Mouse (Mus musculus) spleen, postnatal 4 days (tissue): ENCODE measurements around the gene Itpkb.

ENCODE experiments used
- DNase-seq, 2 experiments: peaks; one replicate each; pipeline ENCODE4 v3.0.0; 2022; ENCODE audit warnings: low spot score in 2 of 2

The Itpkb gene

DNA sequence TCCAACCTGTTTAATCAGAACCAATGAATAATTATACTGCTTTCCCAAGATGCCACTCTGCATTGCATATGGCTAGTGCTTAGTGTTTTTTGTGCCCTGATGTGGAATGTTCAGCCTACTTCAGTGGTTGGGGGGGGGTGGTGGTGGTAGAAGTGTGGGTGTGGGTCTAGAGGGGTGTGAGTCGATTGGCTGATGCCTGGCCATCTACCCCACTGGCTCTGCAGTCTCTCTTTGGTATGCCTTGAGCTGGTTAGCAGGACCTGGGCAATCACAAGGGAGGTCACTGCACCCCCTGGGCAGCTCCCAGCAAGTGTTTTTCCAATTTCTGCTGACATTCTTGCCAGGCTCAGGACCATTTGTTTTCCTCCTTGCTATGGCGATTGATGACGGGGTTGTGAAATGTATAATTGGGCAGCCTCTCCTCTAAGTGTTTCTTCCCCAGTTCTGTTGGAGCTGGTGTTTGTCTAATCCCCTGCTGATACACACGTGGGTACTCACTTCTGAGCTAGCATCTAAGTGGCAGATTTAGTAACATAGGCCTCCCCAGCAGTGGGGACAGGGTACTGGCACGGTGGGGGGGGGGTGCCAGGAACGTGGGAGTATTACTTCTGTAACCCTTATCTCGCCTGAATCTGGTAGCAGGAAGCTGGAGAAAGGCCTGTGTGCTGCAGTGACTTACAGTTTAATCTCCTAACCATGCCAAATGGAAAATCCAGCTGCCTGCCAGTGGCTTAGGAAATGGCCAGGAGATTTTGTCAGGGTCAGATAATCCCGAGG is 13.3 kb downstream of the Itpkb start:
- no peak for DNase-seq

DNA sequence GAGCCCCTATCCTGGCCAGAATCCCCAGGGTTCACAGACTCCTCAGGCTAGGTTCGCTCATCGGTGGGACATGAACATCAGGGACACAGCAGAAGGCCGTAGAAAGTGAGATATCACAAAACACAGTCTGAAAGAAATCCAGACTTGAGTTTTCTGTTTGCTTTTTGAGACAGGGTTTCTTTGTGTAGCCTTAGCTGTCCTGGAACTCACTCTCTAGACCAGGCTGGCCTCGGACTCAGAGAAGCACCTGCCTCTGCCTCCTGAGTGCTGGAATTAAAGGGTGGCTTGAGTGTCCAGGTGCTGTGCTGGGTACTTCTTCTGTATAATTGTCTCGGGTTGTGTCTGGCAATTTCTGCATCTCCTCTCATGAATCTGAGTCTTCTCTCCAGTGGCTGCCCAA is 14.8 kb downstream of the Itpkb start:
- DNase-seq: no peak

DNA sequence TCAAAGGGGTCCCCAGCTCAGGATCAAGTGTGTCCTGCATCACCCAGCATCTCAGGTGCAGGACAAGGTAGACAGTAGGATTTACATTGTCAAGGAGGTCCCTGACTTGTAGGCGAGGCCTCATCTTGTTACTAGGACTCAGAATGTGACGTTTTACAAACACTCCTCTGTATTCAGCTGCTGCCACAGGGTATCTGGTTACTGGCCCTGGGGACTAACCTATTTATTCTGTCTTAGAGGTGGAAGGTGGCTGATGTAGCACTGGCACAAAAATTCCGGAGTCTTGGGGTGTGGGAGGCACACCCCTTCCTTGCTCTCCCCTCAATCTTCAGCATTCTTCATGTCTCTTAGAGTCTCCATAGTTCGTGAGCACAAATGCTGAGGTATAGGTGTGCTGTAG is 16.8 kb downstream of the Itpkb start:
- no peak for DNase-seq

DNA sequence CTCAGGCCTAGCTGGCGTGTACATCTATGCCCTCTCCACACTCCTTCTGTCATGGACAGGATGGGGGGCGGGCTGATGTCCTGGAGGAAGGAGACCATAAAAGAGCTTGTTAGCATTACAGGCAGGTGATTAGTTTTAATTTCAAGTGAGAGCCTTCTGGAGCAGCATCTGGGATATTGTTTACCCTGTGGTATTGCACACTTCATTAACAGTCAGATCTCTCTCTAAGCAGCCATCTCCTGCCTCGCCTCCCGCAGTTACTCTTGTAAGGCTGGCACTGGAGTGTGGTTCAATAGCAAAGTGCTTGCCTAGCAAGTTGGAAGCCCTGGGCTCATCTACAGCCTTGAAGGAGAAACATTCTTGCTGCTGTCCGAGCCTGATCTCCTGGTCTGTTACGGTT is 17.6 kb downstream of the Itpkb start:
- DNase-seq: no peak

- DNase-seq: no peak
Measured at GRCm38 (mm10) chr1:180349090-180349489, 18.8 kb downstream of the Itpkb start.

GRCm38 (mm10) chr1:180352258-180352657 is 22.0 kb downstream of the Itpkb start:
- no peak for DNase-seq

- no peak for DNase-seq
Measured at GRCm38 (mm10) chr1:180354129-180354528, 23.8 kb downstream of the Itpkb start.

- no peak for DNase-seq
Measured at GRCm38 (mm10) chr1:180354976-180355730, 24.9 kb downstream of the Itpkb start.

DNA sequence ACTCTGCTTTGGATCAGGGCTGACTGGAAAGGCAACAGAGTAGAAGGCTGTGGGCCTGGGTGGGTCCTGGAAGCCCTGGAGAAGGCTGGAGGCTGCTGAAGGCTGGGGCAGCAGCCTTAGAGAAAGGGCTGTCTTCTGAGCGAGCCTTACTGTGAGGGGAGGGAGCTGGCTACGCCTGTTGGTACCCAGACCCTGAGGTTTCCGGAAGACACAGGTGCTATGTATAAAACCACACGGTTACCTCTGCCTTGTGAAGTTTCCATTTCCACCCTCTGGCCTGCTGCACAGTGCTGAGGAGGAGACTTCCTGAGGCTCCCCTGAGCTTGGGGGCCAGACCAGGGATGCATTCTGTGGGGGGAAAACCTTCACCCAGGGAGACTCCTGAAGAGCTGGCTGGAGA is 25.9 kb downstream of the Itpkb start:
- no peak for DNase-seq

DNA sequence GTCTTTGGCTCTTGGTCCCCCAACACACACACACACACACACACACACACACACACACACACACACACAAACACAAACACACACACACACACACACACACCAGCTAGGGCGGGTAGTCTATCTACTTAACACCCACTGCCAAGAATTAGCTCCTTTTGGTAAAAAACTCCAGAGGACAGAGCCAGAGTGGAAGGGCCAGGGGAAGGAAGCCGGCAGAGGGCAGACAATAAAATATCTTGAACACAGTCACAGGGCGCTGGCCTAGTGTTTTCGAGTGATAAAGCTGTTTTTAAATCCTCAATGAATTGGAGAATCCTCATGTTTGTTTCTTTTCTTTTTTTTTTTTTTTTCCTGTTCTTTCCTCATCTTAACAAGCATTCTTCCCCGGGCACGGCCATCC is 26.6 kb downstream of the Itpkb start:
- DNase-seq: no peak

DNA sequence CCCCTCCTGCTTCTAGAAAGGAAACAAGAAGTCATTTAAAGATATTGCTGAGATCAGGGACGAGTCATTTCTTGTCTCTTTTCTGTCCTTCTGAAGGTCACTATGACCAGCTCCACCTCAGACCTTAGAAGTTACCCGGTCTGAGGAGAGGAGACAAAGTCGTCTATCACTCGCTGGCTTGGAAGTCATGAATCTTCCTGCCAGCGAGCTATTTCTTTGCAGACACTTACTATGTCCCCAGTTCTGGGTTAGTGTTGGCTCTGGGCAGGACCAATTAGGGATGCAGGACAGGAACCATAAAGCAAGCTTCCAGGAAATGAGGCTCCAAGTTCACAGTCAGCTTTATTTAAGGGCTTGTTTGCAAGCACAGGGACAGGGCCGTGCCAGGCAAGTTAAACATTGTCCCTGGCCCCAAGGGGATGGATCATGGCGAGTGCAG is 27.6 kb downstream of the Itpkb start:
- no peak for DNase-seq

DNA sequence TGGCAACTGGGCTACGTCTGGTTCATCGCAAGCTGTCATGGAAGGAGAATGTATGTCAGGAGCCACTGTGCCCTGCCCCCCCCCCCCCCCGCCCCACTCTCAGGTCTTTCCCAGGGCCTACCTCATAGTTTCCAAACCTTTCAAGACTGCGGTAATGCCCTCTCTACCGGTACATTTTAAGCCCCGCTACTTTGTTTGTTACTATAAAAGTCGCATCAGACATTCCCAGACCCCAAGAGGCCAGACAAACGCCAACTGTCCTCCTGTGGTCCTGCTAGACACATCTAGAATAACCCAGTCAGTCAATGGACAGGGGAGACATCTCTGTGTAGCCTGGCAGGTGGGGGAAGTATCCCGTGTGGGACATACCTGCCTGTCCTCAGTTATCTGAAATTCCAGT is 28.2 kb downstream of the Itpkb start:
- DNase-seq: no peak

DNA sequence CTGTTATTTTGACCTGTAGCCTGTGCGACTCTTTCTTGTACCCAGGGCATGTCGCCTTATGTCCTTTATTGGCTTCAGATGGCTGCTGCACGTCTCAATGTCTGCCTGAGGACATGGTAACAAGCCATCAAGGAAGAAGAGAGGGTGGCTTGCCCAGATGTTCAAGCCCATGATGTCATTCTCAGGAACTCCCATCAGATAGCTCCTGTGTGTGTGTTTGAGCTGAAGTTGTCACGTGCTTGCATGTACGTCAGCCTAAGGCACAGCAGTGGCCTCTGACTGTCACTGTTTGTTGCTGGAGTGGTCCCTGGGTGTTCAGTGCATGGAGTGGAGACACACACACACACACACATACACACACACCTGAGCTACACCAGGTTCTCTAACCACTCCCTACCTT is 29.0 kb downstream of the Itpkb start:
- DNase-seq: no peak

DNA sequence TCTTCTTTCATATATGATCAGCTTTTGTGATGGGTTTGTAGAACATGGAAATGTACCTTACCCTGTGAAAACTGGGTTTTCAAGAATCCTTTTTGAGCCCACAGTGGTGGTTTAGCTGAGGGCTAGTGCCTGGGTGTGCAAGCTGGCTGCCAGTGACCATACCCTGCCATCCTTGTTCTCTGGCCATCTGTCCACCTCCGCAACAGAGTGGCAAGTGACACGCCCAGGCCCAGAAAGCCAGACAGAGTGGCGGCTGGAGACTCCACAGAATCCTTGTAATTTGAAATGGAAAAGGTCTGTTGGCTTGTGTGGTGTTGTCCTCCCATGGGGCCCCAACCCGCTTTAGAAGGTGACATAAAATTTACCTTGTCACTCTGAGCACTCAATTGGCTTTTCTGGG is 31.9 kb downstream of the Itpkb start:
- no peak for DNase-seq

DNA sequence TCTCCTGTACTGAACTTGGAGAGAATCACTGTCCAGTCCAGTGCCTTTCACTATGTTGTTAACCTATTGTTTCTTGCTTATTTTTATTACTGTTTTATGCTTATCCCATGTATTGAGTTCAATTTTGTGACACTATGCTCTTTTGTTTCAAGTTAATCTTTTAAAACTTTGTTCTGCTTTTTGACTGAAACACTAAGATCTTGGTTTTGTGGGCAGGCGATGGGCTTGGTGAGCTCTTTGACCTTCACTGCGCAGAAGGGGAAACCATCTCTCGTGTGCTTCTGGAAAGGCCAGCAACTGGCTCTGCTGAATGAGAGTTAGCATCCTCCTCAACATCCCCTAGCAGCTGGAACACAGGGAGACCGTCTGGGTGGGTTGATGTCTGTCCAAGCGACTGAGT is 32.6 kb downstream of the Itpkb start:
- DNase-seq: no peak

DNA sequence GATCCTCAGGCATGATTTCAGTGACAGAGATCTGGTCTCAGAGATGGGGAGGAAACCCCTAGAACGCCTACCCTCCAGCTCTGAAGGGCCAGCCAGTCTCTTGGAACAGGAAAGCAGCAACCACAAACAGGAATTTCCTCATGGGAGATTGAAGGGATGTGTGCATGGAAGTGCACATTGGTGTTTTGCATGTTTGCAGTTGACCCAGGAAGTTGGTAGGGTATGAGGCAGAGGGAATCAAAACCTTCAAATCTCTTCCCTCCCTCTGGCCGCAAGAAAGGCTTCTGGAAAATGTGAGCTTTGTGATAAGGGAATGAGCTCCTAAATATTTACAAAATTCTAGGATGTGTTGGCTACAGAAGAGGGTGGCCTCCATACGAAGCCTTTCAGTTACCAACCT is 33.0 kb downstream of the Itpkb start:
- no peak for DNase-seq

DNA sequence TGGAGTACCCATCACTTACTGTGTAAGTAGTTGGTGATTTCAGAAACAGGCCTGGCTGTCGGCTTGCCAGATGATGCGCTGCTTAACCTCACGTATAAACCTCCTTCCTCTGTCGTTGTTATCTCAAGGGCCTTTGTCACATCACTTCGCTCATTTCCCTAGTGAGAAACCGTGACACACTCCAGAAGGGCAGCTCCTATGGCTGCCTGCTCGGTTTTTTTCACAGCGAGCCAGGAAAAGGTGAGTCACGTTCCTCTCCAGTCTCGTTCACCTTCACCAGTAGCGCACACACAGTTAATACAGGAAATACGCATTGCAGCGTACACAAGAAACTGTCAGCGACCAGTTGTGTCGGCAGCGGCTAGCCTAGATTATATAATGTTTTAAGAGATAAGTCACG is 33.7 kb downstream of the Itpkb start:
- no peak for DNase-seq

DNA sequence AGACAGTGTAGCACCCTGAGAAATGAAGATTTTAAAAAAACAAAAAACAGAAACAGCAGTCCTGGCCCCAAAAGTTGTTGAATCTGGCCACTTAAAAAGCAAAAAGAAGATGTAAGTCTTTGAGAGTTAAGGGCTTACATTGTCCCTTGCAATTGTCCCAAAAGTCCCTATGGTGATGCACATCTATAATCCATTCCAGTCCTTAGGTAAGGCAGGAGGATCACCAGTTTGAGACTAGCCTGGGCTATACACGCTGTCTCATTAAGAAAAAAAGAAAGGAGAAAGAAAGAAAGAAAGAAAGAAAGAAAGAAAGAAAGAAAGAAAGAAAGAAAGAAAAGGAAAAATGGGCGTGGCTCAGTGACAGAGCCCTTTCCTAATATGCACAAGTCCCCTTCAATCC is 34.4 kb downstream of the Itpkb start:
- DNase-seq: no peak

DNA sequence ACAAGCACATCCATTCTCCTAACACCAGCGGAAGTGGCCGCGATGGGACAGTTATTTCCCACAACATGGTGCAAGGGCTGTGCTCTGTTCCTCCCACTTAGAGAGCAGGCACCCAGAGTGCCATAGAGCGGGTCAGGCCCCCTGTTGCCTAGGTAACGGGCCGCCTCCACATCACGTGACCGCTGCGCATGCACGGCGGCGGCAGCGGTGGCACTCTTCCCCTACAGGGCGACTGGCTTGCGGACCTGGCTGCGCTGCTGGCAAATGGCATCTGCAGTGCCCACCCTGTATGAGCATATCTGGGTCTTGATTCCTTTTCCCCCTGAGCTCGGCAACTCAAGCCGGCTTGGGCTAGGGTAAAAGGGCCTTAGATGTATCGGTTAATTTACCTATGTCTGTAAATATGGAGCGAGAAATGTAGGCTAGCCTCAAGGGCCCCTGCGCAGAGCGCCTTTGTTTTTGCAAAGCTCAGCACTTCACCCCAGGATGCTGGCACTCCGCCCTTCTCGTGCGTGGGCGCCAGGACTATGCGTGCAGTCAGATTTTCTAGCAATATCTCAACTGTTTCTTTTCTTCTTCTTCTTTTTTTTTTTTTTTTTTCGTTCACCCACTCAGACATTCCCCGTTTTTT is 35.0 kb downstream of the Itpkb start:
- DNase-seq: peak; percentile 90 to 93

DNA sequence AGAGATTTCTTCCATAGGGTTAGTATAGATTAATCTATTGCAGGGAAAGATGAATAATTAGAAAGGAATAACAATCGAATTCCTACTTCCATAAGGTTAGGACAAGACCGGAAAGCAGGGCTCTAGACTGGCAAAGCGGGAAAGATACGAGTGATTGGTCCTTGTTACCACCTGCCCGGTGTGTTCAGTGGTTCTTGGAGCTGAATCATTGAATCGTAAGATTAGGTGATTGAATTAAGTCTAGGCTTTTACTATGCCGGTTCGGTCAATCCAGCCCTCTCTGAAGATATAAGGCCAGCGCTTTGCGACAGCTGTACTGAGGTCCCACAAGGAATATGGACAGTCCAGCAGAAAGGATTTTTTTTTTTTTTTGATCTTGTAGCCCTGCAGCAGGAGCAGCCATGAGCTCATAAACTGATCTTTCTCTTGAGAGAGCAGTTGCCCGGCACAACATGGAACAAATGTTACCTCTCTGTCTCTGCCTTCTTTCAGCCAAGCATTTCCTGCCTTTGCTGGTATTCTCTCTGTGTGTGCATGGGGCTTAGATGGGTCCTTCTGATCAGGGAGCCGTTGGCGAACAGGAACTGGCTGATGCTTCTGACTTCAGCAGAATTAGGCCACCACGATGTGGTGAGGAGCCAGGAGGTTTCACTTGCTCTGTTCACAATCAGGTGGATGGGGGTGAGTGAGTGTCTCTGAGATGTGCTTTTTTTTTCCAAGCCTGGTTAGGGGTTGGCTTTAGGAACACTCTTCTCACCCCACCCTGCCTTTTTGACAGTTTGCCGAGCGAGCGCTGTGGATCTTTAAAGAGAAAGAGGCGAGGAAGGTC is 35.9 kb downstream of the Itpkb start:
- no peak for DNase-seq

GRCm38 (mm10) chr1:180367045-180367619 is 36.8 kb downstream of the Itpkb start:
- DNase-seq: no peak

DNA sequence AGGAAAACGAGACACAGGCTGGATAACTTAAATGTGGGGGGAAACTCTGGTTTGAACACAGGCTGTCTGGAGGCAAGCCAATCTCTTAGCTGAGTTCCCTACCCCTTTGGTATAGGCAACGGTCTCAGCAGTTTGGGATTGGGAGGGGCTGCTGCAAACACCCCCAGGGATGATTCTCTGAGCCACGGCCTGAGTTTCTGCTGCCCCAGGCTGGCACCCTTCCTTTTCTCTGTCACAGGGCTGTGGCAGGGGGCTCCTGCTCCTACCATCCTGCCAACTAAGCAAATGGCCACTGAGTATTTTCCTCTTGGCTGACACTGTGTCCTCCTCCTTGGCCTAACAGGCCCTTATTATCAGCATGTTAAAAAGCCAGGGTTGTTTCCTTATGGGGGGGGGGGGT is 37.3 kb downstream of the Itpkb start:
- DNase-seq: no peak
